7 mouse cellular contexts compared by ENCODE assay signal in genomic region chr17:56139858-56140595, GRCm38 (mm10). TPM values are rescaled to one million over a fixed set of nuclear protein-coding genes. Genes with fewer than 3 reads are reported as not detected.
DNase-seq lines count a peak whose midpoint lies in the region; ATAC-seq and TF ChIP-seq lines count a peak whose summit lies in the region.

TSS of gene Sema6b (minus strand) at chr17:56140343.

- H3K27ac ChIP-seq in embryonic facial prominence, embryonic 12.5 days = no peak within 1 kb of the TSS
- H3K27ac ChIP-seq in stomach, embryonic 15.5 days = no peak within 1 kb of the TSS

- H3K4me1 ChIP-seq in E14TG2a.4 (replicated peaks; ENCODE audit: low read depth, low read length) = peaks cover 64% of the 10 kb centered on the region
- H3K4me1 ChIP-seq in embryonic facial prominence, embryonic 12.5 days = peaks cover 38% of the 10 kb centered on the region
- peaks cover 27% of the 10 kb centered on the region for H3K4me1 ChIP-seq in stomach, embryonic 15.5 days

- intact Hi-C loops in heart, postnatal 14 days (cut with DNase I) = no loop called here

- TF ChIP-seq CTCF in E14TG2a.4 (conservative IDR thresholded peaks at IDR 0.05; ENCODE audit: low read length) = no peak

- no peaks in the 10 kb centered on the region for H3K36me3 ChIP-seq in E14TG2a.4 (ENCODE audit: insufficient read depth, low read length)
- no peaks in the 10 kb centered on the region for H3K36me3 ChIP-seq in embryonic facial prominence, embryonic 12.5 days
- H3K36me3 ChIP-seq in stomach, embryonic 15.5 days = no peaks in the 10 kb centered on the region

- H3K9ac ChIP-seq in embryonic facial prominence, embryonic 12.5 days = peak within 1 kb of the TSS; percentile 61
- H3K9ac ChIP-seq in stomach, embryonic 15.5 days = peak within 1 kb of the TSS; percentile 37; the same call in 1 of the 2 replicates

- H3K4me3 ChIP-seq in E14TG2a.4 (replicated peaks; ENCODE audit: low read length) = peak within 1 kb of the TSS; percentile 90
- peak within 1 kb of the TSS; percentile 76 for H3K4me3 ChIP-seq in embryonic facial prominence, embryonic 12.5 days
- H3K4me3 ChIP-seq in stomach, embryonic 15.5 days (replicated peaks) = peak within 1 kb of the TSS; percentile 70

- no peaks in the 10 kb centered on the region for H3K9me3 ChIP-seq in E14TG2a.4 (ENCODE audit: low read length)
- H3K9me3 ChIP-seq in embryonic facial prominence, embryonic 12.5 days = no peaks in the 10 kb centered on the region
- H3K9me3 ChIP-seq in stomach, embryonic 15.5 days = no peaks in the 10 kb centered on the region

- ATAC-seq in embryonic facial prominence, embryonic 12.5 days (ENCODE audit: insufficient number of reproducible peaks, insufficient read depth, low FRiP score, low TSS enrichment) = no peak
- ATAC-seq in stomach, embryonic 15.5 days (ENCODE audit: insufficient read depth, low FRiP score, low read depth) = no peak; the same call in 1 of the 2 replicates

- H3K27me3 ChIP-seq in E14TG2a.4 (ENCODE audit: insufficient read depth, low read length) = peaks cover 78% of the 10 kb centered on the region
- peaks cover 82% of the 10 kb centered on the region for H3K27me3 ChIP-seq in embryonic facial prominence, embryonic 12.5 days
- peaks cover 54% of the 10 kb centered on the region for H3K27me3 ChIP-seq in stomach, embryonic 15.5 days (replicated peaks)

- DNase-seq in T-cell, adult 2 months (ENCODE audit: low spot score) = peak; percentile 29
- DNase-seq in heart, postnatal 14 days = peak; percentile 79 to 80
- DNase-seq in left cerebral cortex, adult 8-10 months (ENCODE audit: low spot score in 2 of 2) = peak in 1 of 2 experiments; percentile 76
- DNase-seq in mesoderm, embryonic 11.5 days (ENCODE audit: low read depth, low spot score) = peak; percentile 70

- peak within 1 kb of the TSS; percentile 97 for H3K4me2 ChIP-seq in embryonic facial prominence, embryonic 12.5 days (replicated peaks)
- H3K4me2 ChIP-seq in stomach, embryonic 15.5 days = peak within 1 kb of the TSS; percentile 100

- 2% methylated on average over 74 of the region's 79 CpGs for WGBS in embryonic facial prominence, embryonic 12.5 days
- 1% methylated on average over 77 of the region's 79 CpGs for WGBS in stomach, embryonic 15.5 days

RNA-seq across cellular contexts. Expression of gene Sema6b, which starts in this region (rescaled TPM):
- polyA plus RNA-seq in embryonic facial prominence, embryonic 12.5 days (2016; fragmentation: Nextera tagmentation; extraction: Ambion mirVana) = 4.3 and 4.6 TPM in 2 replicates
- 10 to 100 TPM; 14.5 to 14.7 TPM for total RNA-seq in heart, postnatal 14 days (2021)
- total RNA-seq in left cerebral cortex, adult 8-10 months (2022) = 100 to 1,000 TPM; 116 to 130 (median 121) TPM
- polyA plus RNA-seq in stomach, embryonic 15.5 days (2015; fragmentation: Nextera tagmentation; extraction: Ambion mirVana) = 1.3 and 1.4 TPM in 2 replicates

Comparison
In these comparisons a context has a peak if more than half of its experiments do, and no peak if none do; other contexts are left out.
1. RNA of gene Sema6b (total RNA-seq): 116 to 130 TPM in left cerebral cortex, adult 8-10 months; 14.5 to 14.7 TPM in heart, postnatal 14 days; every median in the first group is over 4 times any median in the second.
2. Peak in every context shown above with its lines, with median percentiles within 50 percentile points of each other: H3K4me3 ChIP-seq.